Mouse (Mus musculus): ENCODE measurements around the gene Slc38a9. TPM values are rescaled to one million over a fixed set of nuclear protein-coding genes. Genes with fewer than 3 reads are reported as not detected.

The Slc38a9 gene
- total RNA-seq, 1 experiment: 13.1 TPM

DNA sequence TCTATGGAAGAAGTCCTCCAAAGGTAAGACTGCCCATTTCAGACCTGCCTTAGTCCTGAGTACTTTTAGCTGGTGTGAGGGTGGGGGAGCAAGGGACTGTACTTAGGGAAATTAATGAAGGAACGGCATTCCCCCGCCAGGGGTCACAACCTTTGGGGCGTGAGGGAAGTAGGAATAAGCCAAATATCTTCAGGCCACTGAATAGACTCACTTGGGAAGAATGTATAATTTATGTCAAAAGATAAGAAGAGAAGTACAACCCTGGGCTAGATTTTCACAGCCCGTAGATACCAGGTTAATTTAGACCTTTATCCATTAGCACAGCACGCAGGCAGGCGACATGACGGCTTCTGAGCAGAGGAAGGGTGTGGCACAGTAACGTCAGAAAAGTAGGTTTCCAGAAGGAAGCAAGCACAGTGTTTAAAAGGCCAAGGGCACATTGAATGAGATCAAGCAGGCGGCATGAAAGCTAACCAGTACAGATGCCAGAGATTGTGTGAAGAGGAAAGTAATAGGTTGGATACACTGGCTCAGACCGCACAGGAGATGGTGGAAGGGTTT is 103.1 kb downstream of the Slc38a9 start:
- Histone ChIP-seq H3K4me3 (ENCODE audit: insufficient read depth in 1 of 2, low read depth in 1 of 2, low read length in 2 of 2, poor library complexity in 1 of 2, severe bottlenecking in 1 of 2) (no peak overlapping the region), H3K36me3 (ENCODE audit: control insufficient read depth, insufficient read depth, low read length, poor library complexity, severe bottlenecking) (no peaks in the 10 kb centered on the region), H3K9me3 (ENCODE audit: control insufficient read depth, insufficient read depth, low read depth, low read length) (no peaks in the 10 kb centered on the region), H3K27ac (ENCODE audit: insufficient read depth, low read depth, low read length, poor library complexity, severe bottlenecking) (no peak overlapping the region), H3K4me1 (ENCODE audit: control insufficient read depth in 2 of 2, insufficient read depth in 2 of 2, low read length in 2 of 2, poor library complexity in 1 of 2) (peaks cover 7% of the 10 kb centered on the region in 2 experiments; a peak in 3 of 4 replicates), H3K9ac (ENCODE audit: insufficient read depth, low read depth, low read length, poor library complexity, severe bottlenecking) (no peak overlapping the region)
- in situ Hi-C loops (cut with MboI; ENCODE audit: low sequenced_read_pairs in 2 of 2, unreplicated experiment in 2 of 2): no loop called here
- DNase-seq (ENCODE audit: low read depth, low spot score): no peak
- TF ChIP-seq MAFK (IDR thresholded peaks at IDR 0.05; ENCODE audit: insufficient read depth, low read depth, low read length): no peak
- no peak for TF ChIP-seq ZC3H11A (IDR thresholded peaks at IDR 0.05; ENCODE audit: borderline replicate concordance, low read depth, low read length)
- TF ChIP-seq HCFC1 (IDR thresholded peaks at IDR 0.05; ENCODE audit: borderline replicate concordance, insufficient read depth, low read length): no peak
- no peak for TF ChIP-seq CHD2 (IDR thresholded peaks at IDR 0.05; ENCODE audit: low read depth, low read length)
- no peak for TF ChIP-seq ZNF384 (IDR thresholded peaks at IDR 0.05; ENCODE audit: low read depth, low read length)

DNA sequence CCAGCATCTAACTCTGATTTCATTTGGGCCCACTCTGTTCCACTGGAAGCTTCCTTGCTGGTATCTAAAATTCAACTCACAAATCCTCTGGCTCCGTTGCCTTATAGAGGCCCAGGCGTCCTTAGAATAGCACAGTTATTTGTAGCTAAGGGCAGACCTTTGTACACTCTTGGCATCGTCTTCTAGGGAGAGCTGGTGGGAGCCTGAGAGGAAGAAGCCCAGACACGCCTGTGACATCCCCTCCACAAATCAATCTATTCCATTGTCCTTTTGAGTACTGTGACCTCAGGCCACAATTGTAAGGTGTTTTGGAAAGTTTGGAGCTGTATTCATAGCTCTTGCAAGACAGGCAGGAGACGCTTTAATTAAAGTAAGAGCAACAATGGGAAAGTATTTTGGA is 104.0 kb downstream of the Slc38a9 start:
- in situ Hi-C loops (cut with MboI; ENCODE audit: low sequenced_read_pairs in 2 of 2, unreplicated experiment in 2 of 2): no loop called here
- no peaks in the 10 kb centered on the region for H3K36me3 ChIP-seq (ENCODE audit: control insufficient read depth, insufficient read depth, low read length, poor library complexity, severe bottlenecking)
- H3K27ac ChIP-seq (ENCODE audit: insufficient read depth, low read depth, low read length, poor library complexity, severe bottlenecking): no peak overlapping the region
- no peak overlapping the region for H3K4me3 ChIP-seq (ENCODE audit: insufficient read depth in 1 of 2, low read depth in 1 of 2, low read length in 2 of 2, poor library complexity in 1 of 2, severe bottlenecking in 1 of 2)
- H3K4me1 ChIP-seq (ENCODE audit: control insufficient read depth in 2 of 2, insufficient read depth in 2 of 2, low read length in 2 of 2, poor library complexity in 1 of 2): peaks cover 4 to 5% of the 10 kb centered on the region in 2 experiments; a peak in 3 of 4 replicates
- no peak for DNase-seq (ENCODE audit: low read depth, low spot score)
- TF ChIP-seq ZNF384 (IDR thresholded peaks at IDR 0.05; ENCODE audit: low read depth, low read length): no peak
- no peak for TF ChIP-seq CHD2 (IDR thresholded peaks at IDR 0.05; ENCODE audit: low read depth, low read length)
- TF ChIP-seq HCFC1 (IDR thresholded peaks at IDR 0.05; ENCODE audit: borderline replicate concordance, insufficient read depth, low read length): no peak
- TF ChIP-seq MAFK (IDR thresholded peaks at IDR 0.05; ENCODE audit: insufficient read depth, low read depth, low read length): no peak
- TF ChIP-seq ZC3H11A (IDR thresholded peaks at IDR 0.05; ENCODE audit: borderline replicate concordance, low read depth, low read length): no peak
- no peaks in the 10 kb centered on the region for H3K9me3 ChIP-seq (ENCODE audit: control insufficient read depth, insufficient read depth, low read depth, low read length)
- H3K9ac ChIP-seq (ENCODE audit: insufficient read depth, low read depth, low read length, poor library complexity, severe bottlenecking): no peak overlapping the region

DNA sequence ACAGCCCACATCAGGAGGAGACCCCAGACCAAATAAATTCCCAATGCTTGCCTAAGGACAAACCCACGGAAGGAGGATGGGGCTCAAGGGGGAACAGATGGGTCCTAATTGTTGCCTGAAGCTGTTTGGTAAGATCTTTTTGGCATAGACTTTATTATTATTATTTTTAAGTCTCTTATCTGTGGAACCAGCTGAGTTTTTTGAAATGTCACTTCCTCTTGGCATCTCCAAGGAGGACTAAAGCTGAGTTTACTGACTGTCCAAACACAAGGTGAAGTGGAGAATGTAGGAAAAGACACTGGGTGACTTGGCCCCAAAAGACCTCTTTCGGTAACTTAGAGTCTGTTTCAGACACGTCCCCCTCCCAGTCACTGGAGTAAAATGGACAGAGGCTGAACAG is 105.1 kb downstream of the Slc38a9 start:
- H3K4me1 ChIP-seq (ENCODE audit: control insufficient read depth in 2 of 2, insufficient read depth in 2 of 2, low read length in 2 of 2, poor library complexity in 1 of 2): peaks cover 7 to 8% of the 10 kb centered on the region in 2 experiments
- in situ Hi-C loops (cut with MboI; ENCODE audit: low sequenced_read_pairs in 2 of 2, unreplicated experiment in 2 of 2): no loop called here
- TF ChIP-seq HCFC1 (IDR thresholded peaks at IDR 0.05; ENCODE audit: borderline replicate concordance, insufficient read depth, low read length): no peak
- no peak for TF ChIP-seq MAFK (IDR thresholded peaks at IDR 0.05; ENCODE audit: insufficient read depth, low read depth, low read length)
- TF ChIP-seq ZC3H11A (IDR thresholded peaks at IDR 0.05; ENCODE audit: borderline replicate concordance, low read depth, low read length): no peak
- no peak for TF ChIP-seq CHD2 (IDR thresholded peaks at IDR 0.05; ENCODE audit: low read depth, low read length)
- no peak for TF ChIP-seq ZNF384 (IDR thresholded peaks at IDR 0.05; ENCODE audit: low read depth, low read length)

DNA sequence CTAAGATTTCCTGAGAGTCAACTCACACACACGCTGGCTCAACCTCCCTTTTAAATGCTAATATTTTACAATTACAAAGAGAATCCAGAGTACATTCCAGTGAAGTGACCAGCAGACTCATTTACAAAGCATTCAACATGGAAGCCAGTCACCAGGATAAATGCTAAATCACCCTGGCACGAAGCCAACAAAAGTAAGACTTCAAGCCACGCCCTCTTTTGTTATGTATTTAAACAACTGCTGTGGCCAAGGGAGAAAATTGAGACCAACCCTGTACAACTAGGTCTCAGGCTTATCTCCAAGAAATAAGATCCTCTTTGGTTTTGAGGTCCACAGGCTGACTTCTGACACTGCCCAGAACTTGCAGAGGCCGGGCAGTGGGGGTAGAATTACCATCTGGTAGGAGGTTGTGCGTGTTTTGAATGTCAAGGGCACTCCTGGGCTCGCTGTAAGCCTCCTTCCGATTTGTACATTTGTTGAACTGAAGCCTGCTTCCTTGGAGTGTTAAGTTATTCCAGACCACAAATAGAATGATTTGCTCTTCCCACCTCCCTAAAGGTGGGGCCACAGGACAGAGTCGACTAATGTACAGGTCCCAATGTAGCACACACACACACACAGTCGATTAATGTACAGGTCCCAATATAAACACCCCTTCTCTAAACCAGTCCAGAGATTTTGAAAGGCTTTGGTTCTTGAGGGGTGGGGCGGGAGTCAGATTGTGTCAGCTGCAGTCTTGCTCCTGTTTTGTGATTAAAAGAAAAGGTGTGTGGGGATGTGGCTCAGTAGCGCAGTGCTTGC is 110.2 kb downstream of the Slc38a9 start:
- H3K9ac ChIP-seq (ENCODE audit: insufficient read depth, low read depth, low read length, poor library complexity, severe bottlenecking): peak overlapping the region; percentile 5; the same call in 1 of the 2 replicates
- TF ChIP-seq MAFK (IDR thresholded peaks at IDR 0.05; ENCODE audit: insufficient read depth, low read depth, low read length) (peak; percentile 74; the same call in 1 of the 2 replicates), ZC3H11A (IDR thresholded peaks at IDR 0.05; ENCODE audit: borderline replicate concordance, low read depth, low read length) (no peak)
- no peaks in the 10 kb centered on the region for H3K9me3 ChIP-seq (ENCODE audit: control insufficient read depth, insufficient read depth, low read depth, low read length)
- peaks cover 7 to 12% of the 10 kb centered on the region in 2 experiments for H3K4me1 ChIP-seq (ENCODE audit: control insufficient read depth in 2 of 2, insufficient read depth in 2 of 2, low read length in 2 of 2, poor library complexity in 1 of 2)
- peak overlapping the region; percentile 93 for H3K27ac ChIP-seq (ENCODE audit: insufficient read depth, low read depth, low read length, poor library complexity, severe bottlenecking)
- H3K36me3 ChIP-seq (ENCODE audit: control insufficient read depth, insufficient read depth, low read length, poor library complexity, severe bottlenecking): no peaks in the 10 kb centered on the region
- H3K4me3 ChIP-seq (ENCODE audit: insufficient read depth in 1 of 2, low read depth in 1 of 2, low read length in 2 of 2, poor library complexity in 1 of 2, severe bottlenecking in 1 of 2): peak overlapping the region in 1 of 2 experiments; percentile 7; a peak in 2 of 4 replicates
- DNase-seq (ENCODE audit: low read depth, low spot score): peak; percentile 90
- in situ Hi-C loops (cut with MboI; ENCODE audit: low sequenced_read_pairs in 2 of 2, unreplicated experiment in 2 of 2): no loop called here

More for the DNA sequence above, 105.1 kb downstream of the Slc38a9 start:
- H3K4me3 ChIP-seq (ENCODE audit: insufficient read depth in 1 of 2, low read depth in 1 of 2, low read length in 2 of 2, poor library complexity in 1 of 2, severe bottlenecking in 1 of 2): no peak overlapping the region
- no peak overlapping the region for H3K27ac ChIP-seq (ENCODE audit: insufficient read depth, low read depth, low read length, poor library complexity, severe bottlenecking)
- no peak for DNase-seq (ENCODE audit: low read depth, low spot score)
- no peak overlapping the region for H3K9ac ChIP-seq (ENCODE audit: insufficient read depth, low read depth, low read length, poor library complexity, severe bottlenecking)
- no peaks in the 10 kb centered on the region for H3K9me3 ChIP-seq (ENCODE audit: control insufficient read depth, insufficient read depth, low read depth, low read length)
- H3K36me3 ChIP-seq (ENCODE audit: control insufficient read depth, insufficient read depth, low read length, poor library complexity, severe bottlenecking): no peaks in the 10 kb centered on the region
